In genomic region chr8:20260125-20260640, GRCm38 (mm10) we compare ENCODE assay signal across 6 mouse cellular contexts.
DNase-seq lines count a peak whose midpoint lies in the region; ATAC-seq lines count a peak whose summit lies in the region.

No protein-coding gene starts in this region.

- peak; percentile 4 for DNase-seq in thymus, postnatal 14 days

- peak; percentile 74 for ATAC-seq in common myeloid progenitor, adult 5-6 weeks (replicated peaks; ENCODE audit: low read depth, poor library complexity, severe bottlenecking)
- ATAC-seq in granulocyte monocyte progenitor cell, adult 5-6 weeks (replicated peaks; ENCODE audit: poor library complexity, severe bottlenecking), result peak; percentile 87
- ATAC-seq in hematopoietic stem cell, adult 5-6 weeks (replicated peaks in 1 of 2; ENCODE audit: insufficient read depth in 1 of 2, low FRiP score in 2 of 2, low TSS enrichment in 1 of 2, low read depth in 1 of 2, poor library complexity in 2 of 2, severe bottlenecking in 2 of 2), result peak; percentile 49 to 64; a peak in 2 of 4 replicates
- ATAC-seq in megakaryocyte, adult 5-6 weeks (ENCODE audit: poor library complexity, severe bottlenecking), result peak; percentile 54; the same call in 1 of the 2 replicates
- 0 out of 2 replicates have a peak, but pooled peaks have one; percentile 53 for ATAC-seq in monocyte, adult 5-6 weeks (replicated peaks; ENCODE audit: insufficient number of reproducible peaks, low FRiP score, low TSS enrichment, poor library complexity, severe bottlenecking)

Comparison
In these comparisons a context has a peak if more than half of its experiments do, and no peak if none do; other contexts are left out.
1. Peak in every context shown above with its lines: DNase-seq and ATAC-seq.